Mouse (Mus musculus) cerebellum, postnatal 10 days (tissue): ENCODE data around the gene Pgs1.

Experiments used
- DNase-seq, 2 experiments: peaks; one replicate each; pipeline ENCODE4 v3.0.0; 2021; ENCODE audit warnings: mixed read lengths in 2 of 2

The Pgs1 gene

DNA sequence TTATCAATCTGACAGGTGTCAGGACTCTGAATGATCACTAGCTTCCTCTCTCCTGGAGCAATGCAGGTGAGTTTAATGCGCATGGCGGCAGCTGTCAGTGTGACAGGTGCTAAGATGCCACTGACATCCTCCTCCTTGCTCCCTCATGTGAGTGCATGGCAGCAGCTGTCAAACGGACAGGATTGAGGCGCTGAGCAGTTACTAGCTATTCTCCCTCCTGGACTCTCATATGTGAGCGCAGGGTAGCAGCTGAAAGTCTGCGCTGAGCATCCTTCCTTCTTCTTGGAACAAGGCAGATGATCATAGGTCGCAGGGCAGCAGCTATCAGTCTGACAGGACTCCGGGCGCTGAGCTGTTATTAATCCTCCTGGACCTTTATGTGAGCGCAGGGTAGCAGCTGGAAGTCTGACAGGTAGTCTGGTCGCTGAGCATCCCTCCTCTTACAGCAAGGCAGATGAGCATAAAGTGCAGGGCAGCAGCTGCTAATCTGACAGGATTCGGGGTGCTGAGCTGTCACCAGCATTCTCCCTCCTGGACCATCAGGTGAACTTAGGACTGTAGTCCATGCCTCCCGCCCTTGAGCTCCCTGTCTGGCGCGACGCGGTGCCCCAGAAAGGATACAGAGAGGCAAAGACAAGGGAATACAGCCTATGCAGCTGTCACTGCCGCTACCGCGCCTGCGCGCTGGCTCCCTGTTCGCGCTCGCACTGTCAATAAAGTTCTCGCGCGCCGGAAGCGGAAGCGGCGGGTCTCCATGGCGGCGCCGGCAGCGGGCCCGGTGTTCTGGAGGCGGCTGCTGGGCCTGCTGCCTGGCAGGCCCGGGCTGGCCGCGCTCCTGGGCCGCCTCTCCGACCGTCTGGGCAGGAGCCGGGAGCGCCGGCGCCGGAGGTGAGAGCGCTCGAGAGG is at the start of gene Pgs1:
Gene Pgs1, plus strand, starts transcription at position 167 of the 906 bp plus-strand sequence.
- peak; percentile 94 to 96 for DNase-seq

DNA sequence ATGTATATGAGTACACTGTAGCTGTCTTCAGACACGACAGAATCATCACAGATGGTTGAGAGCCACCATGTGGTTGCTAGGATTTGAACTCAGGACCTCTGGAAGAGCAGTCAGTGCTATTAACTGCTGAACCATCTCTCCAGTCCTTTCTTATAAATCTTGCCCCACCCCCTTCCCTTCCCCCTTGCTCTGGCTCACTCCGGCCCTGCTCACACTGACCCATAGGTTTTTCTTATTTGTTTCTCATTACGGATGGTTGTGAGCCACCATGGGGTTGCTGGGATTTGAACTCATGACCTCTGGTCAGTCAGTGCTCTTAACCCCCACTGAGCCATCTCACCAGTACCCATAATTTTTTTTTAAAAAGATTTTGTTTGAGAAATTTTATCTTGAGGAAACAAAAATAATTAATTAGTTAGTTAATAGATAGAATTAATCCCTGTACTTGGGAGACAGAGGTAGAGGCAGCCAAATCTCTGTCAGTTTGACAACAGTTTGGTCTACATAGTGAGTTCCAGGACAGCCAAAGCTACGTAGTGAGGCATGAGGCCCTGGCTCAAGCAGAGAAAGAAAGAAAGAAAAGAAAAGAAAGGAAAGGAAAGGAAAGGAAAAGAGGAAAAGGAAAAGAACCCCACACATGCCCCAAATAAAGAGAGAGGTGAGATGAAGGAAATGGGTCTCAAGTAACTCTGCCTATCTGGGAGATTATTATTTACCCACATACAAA is 46.9 kb upstream of the Pgs1 start:
- peak in 1 of 2 experiments; percentile 34 for DNase-seq

DNA sequence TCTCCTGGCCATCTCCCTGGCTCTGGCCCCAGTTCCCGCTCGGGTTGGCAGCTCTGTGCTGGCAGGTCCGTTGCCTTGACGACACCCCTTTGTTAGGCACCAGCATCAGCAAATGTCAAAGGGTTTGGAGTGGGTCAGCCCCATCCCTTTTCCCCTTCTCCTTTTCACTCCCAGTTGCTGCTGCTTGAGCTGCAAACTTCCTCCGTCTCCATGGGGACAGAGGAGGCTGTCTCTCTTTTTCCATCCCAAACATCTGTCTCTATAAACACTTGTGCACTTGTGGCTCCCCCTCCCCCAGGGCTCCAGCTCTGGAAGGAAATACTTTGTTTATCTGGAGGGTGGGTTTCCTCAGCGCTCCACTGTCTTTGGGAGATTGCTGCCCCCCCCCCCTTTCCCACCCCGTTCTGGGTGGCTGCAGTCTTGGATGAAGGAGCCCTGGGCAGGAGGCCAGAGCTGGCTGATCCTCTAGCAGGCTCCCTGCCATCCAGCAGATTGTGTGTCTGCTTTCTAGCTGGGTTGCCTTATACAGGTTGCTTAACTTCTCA is 46.3 kb upstream of the Pgs1 start:
- peak; percentile 96 to 97 for DNase-seq

DNA sequence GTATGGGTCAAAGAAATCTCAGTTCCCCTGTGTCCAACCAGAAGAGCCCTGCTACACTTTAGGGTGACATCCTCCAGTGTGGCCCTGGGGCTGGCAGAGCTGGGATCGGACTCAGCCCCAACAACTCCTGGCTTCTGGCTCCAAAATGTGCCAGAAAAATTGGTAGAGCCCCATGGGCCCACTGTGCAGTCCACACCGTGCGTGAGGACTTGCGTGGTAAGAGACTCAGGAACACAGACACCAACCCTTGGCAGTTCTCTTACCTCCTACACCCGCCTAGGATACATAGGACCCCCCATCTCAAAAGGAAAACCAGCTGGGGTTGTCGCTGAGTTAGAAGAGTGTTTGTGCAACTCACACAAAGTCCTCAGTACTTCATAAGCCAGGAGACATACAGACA is 45.2 kb upstream of the Pgs1 start:
- DNase-seq: no peak

DNA sequence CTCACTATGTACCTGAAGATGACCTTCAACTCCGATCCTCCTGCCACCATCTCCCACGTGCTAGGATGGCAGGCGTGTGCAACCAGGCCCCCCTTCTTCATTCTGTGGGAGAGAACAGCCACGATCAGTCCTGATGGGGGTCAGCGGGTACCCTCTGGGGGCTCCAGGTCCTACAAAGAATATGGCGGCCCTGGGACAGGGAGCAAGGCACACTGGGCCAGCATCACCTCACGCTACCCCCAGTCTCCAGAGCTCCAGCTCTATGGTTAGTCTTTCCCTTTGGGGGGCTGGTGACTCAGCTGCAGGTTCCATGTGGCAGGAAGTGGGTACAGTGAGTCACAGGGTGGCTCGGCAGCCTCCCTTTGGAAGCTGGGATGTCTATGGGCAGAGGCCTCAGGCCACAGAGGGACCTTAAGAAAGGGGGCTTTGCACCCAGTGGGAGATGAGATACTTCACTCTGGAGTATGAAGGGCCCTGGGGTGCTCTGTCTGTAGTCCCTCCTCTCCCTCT is 44.7 kb upstream of the Pgs1 start:
- DNase-seq: no peak

DNA sequence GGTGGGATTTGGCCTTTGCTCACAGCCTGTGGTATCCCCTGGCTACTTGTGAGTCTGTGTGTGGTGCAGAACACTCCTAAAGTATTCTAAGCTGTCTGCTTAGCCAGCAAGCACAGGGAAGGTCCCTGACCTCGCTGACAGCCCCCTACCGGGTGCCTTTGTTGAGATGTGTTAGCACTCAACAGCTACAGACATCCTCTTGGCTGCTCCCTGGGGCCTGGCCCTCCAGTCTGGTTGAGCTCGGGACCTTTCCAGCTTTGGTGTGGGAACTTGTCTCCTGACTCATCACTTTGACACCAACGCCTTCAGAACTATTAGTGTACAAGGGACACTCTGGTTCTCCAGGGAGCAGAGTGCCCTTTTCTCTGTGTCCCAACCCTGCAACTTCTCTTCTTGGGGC is 44.2 kb upstream of the Pgs1 start:
- peak in 1 of 2 experiments; percentile 65 for DNase-seq

GRCm38 (mm10) chr11:117946195-117946979 is 39.7 kb upstream of the Pgs1 start:
- no peak for DNase-seq

DNA sequence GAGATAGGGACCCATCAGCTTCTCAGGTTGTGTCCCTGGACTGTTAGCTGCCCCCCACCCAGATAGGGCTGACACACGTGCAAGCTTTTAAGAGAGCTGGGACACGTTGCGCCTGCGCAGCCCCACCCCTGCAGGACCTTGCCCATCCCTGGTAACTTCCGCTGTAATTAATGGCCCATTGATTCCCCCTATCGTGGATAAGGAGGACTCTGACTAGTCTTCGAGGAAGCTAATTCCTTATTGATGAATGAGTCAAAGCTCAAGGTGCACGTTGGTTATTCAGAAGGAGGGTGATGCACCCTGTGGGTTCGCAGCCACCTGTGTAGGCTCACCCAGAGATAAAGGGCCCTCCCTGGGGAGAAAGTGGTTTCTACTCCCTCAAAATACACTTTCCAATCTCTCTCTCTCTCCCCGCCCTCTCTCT is 39.1 kb upstream of the Pgs1 start:
- DNase-seq: no peak

DNA sequence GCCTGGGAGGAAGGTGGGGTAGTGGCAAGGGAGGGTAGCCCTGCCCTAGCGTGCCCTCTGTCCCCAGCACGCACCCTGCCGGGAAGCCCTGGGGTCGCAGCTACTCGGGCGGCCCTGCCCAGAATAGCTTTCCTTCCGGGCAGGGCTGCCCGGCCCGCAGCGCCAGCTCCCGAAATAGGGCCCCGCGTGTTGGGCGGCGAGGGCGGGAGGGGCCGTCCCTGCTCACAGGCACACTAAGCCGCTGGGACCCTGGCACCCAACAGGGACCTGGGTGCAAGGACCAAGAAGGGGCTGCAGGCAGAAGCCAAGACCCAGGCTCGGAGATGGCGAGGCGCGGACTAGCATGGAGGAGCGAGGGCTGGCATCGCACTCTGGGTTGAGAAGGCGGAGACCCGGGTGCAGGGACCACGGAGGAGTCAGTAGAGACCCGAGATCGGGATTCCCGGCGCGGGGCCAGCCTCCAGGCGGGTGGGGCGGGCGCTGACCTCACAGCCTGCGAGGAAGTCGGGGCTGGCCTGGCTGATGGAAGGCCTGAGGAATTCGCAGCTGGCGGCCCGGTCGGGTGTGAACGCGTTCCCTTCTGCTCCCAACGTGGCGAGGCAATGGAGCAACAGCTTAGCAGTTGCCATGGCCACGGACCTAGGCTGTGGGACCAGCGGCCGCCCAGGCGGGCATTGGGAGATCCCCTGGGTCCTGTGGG is 36.5 kb upstream of the Pgs1 start:
- DNase-seq: peak; percentile 76 to 78

- no peak for DNase-seq
Observed at GRCm38 (mm10) chr11:117951391-117951790, 34.7 kb upstream of the Pgs1 start.

DNA sequence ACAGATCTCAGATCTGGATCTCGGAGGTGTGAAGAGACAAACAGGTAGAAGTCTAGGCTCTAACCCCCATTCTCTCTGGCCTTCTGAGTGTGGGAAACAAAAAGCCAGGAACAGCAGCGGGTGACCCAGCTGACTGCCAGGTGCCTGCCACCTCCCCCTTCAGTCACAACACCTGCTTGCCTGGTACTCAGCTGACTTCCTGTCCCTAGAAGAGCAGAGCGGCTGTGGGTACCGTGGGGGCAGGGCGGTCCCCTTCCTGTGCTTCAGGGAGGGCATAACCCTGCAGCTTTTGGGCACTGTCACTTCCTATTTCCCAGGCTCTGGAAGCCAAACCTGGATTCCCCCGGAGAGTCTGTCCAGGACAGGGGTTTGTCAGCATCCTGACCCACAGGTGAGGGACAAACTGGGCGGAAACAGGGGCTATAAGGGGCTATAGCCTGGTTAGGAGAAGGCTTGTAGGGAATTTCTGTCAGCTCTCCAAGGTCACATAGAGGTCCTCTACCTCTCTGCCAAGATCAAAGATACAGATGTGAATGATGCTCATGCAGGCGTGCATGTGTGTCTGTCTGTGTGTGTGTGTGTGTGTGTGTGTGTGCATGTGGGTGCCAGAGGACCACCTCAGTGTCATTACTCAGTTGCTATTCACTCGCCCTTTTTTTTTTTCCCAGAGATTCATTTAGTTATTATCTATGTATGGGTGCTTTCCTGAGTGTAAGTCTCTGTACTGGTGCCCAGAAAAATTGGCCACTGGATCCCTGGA is 33.7 kb upstream of the Pgs1 start:
- DNase-seq: peak in 1 of 2 experiments; percentile 18

- DNase-seq: peak; percentile 67 to 76
Observed at GRCm38 (mm10) chr11:117954094-117954493, 32.0 kb upstream of the Pgs1 start.

- DNase-seq: peak; percentile 73 to 74
Observed at GRCm38 (mm10) chr11:117954819-117955218, 31.3 kb upstream of the Pgs1 start.

- DNase-seq: no peak
Observed at GRCm38 (mm10) chr11:117955621-117956020, 30.5 kb upstream of the Pgs1 start.

DNA sequence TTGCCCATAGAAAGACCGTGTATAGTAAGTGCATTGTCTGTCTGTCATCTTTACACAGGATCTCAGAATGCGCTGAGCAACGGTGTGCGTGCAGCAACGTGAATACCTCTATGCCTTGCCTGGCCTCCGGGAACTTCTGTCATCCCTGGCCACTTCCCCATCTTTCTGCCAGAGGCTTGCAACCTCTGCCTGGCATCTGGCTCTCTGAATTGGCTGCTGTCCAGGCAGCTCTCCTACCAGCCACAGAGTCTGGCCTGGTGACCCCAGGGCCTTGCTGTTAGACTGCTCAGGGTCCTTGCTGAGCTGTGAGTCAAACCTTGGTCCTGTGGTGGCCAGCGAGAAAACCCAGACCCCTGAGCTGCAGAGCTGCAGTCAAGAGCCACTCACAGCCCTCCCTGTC is 27.9 kb upstream of the Pgs1 start:
- no peak for DNase-seq

DNA sequence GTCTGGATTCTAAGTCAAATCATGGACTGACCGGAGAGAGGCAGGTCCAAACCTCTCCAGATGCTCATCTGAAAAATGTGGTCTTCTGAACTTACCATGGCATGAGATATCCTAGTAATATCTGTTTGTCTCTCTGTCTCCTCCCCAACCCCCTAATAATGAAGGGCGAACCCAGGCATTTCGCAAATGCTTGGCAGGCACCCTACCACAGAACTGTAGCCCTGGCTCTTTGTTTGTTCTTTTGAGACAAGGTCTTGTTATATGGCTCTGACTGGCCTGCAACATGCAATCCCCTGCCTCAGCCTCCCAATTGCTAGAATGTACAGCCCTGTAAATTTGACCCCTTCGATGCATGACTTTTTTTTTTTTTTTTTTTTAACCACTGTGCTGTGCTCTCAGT is 26.9 kb upstream of the Pgs1 start:
- no peak for DNase-seq

DNA sequence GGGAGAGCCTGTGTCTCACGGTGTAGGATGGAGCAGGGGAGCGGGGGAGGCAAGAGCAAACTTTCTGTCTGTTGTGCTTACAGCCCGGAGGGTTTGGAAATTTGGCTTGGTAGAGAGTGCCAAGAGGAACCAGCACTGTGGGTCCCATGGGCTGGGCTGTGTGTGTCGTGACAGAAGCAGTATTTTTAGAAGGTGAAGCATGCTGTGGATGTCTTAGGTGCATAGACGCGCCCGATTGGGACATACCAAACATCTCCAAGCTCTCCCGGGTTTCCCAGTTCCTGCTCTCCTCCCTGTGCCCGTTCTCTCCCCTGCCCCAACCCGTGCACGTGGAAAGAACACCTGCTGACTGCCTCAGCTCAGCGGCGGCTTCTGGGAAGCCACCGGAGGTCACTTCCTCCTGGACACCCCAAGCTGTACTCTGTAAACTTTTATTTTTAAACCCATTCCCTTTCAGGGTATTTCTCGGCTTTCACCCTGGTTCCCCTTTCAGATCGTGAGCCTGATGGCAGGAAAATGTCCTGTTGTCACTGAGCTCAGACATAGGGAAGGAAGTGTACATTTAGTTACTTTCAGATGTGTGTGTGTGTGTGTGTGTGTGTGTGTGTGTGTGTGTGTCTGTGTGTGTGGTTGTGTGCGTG is 26.2 kb upstream of the Pgs1 start:
- no peak for DNase-seq

GRCm38 (mm10) chr11:117960601-117961000 is 25.5 kb upstream of the Pgs1 start:
- no peak for DNase-seq

DNA sequence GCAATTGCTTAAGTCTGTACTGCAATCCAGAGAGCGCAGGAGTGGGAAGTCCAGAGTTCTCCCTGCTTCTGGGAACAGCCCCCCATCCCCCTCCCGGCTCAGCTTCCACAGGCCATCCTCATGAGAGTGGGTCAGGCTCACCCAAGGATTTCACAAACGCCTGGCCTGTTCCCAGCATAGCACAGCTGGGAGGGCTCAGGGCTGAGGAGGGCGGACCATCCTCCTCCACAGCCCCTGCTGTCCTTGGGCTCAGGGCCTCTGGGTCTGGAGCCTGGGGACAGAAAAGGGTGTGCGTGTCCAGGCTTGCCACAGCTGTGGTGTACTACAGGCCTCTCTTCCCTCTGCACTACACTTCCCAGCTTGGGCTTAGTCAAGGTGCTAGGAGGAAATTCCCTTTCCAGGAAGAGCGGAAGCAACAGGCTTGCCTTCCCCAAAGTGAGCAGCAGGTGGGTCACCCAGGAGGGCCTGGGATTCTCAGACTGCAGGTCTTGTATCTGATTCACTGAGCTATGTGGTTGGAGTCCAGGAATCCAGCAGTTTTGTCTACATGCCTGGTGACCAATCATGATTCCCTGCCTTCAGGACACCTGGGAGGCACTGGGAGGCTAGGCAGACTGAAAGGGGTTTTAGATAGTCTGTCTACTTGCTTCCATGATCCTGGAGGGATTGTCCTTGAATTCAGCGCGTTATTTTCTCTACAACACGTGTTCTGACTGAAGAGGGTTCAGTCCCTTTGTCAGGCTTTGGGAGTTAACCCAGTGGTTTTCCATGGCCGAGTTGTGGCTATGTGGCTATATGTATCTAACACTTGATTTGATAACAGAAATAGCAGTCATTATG is 23.6 kb upstream of the Pgs1 start:
- peak in 1 of 2 experiments; percentile 53 for DNase-seq
